Mouse (Mus musculus): ENCODE measurements around the gene Nostrin. TPM values are rescaled to one million over a fixed set of nuclear protein-coding genes. Genes with fewer than 3 reads are reported as not detected.

Gene Nostrin
- total and polyA plus RNA-seq, 3 experiments = 0.24 to 2.5 (median 0.29) TPM

GRCm38 (mm10) chr2:69097526-69097925 lies 38.1 kb upstream of the Nostrin start:
- Histone ChIP-seq H3K9ac (ENCODE audit: insufficient read depth, low read depth) (no peak overlapping the region), H3K9me3 (replicated peaks; ENCODE audit: low read length) (no peaks in the 10 kb centered on the region), H3K27ac (ENCODE audit: insufficient read depth, low read depth) (no peak overlapping the region), H3K4me3 (replicated peaks in 1 of 3; ENCODE audit: low read depth in 2 of 3, low read length in 2 of 3, poor library complexity in 1 of 3) (no peak overlapping the region), H3K79me2 (replicated peaks; ENCODE audit: control insufficient read depth, extremely low read depth, insufficient read depth, poor library complexity, severe bottlenecking) (no peaks in the 10 kb centered on the region), H3K36me3 (replicated peaks in 1 of 2; ENCODE audit: control insufficient read depth in 1 of 2, insufficient read depth in 1 of 2, low read length in 1 of 2) (no peaks in the 10 kb centered on the region), H3K4me1 (ENCODE audit: control insufficient read depth in 1 of 2, insufficient read depth in 2 of 2) (no peaks in the 10 kb centered on the region), H3K27me3 (replicated peaks) (no peaks in the 10 kb centered on the region), H3K4me2 (ENCODE audit: insufficient read depth, low read depth, poor library complexity, severe bottlenecking) (no peak overlapping the region)
- TF ChIP-seq ETS1 (conservative IDR thresholded peaks at IDR 0.05; ENCODE audit: low read depth, low read length) = no peak
- TF ChIP-seq TBP (conservative IDR thresholded peaks at IDR 0.05; ENCODE audit: low read depth, low read length) = no peak
- no peak for TF ChIP-seq NRF1 (IDR thresholded peaks at IDR 0.05; ENCODE audit: low read depth, low read length)
- no peak for TF ChIP-seq PAX5 (IDR thresholded peaks at IDR 0.05; ENCODE audit: low read length)
- TF ChIP-seq TCF12 (IDR thresholded peaks at IDR 0.05; ENCODE audit: low read depth, low read length) = no peak
- TF ChIP-seq ZMIZ1 (IDR thresholded peaks at IDR 0.05; ENCODE audit: low read depth, low read length) = no peak
- TF ChIP-seq RAD21 (IDR thresholded peaks at IDR 0.05; ENCODE audit: low read depth, low read length) = no peak
- no peak for TF ChIP-seq SMC3 (IDR thresholded peaks at IDR 0.05; ENCODE audit: low read depth, low read length)
- TF ChIP-seq JUN (IDR thresholded peaks at IDR 0.05; ENCODE audit: insufficient read depth, low read depth, low read length) = no peak
- no peak for TF ChIP-seq JUND (conservative IDR thresholded peaks at IDR 0.05; ENCODE audit: low read depth, low read length)
- TF ChIP-seq MAX (IDR thresholded peaks at IDR 0.05; ENCODE audit: low read length) = no peak
- no peak for TF ChIP-seq NELFE (IDR thresholded peaks at IDR 0.05; ENCODE audit: low read depth, low read length)
- no peak for TF ChIP-seq HCFC1 (IDR thresholded peaks at IDR 0.05; ENCODE audit: low read depth, low read length)
- dilution Hi-C loops (cut with MboI; ENCODE audit: extremely low pct_ligation_motif_present, extremely low pct_unique_long_range_greater_than_20kb, low sequenced_read_pairs) (no loop called here), in situ Hi-C loops (cut with MboI; ENCODE audit: low pct_ligation_motif_present, low pct_unique_long_range_greater_than_20kb, low sequenced_read_pairs) (no loop called here)
- DNase-seq (ENCODE audit: extremely low read depth) = no peak

- dilution Hi-C loops (cut with MboI; ENCODE audit: extremely low pct_ligation_motif_present, extremely low pct_unique_long_range_greater_than_20kb, low sequenced_read_pairs) = no loop called here
- no peak overlapping the region for H3K4me3 ChIP-seq (replicated peaks in 1 of 3; ENCODE audit: low read depth in 2 of 3, low read length in 2 of 3, poor library complexity in 1 of 3)
Observed at GRCm38 (mm10) chr2:69098701-69099100, 36.9 kb upstream of the Nostrin start.

More at GRCm38 (mm10) chr2:69098701-69099100, 36.9 kb upstream of the Nostrin start:
- Histone ChIP-seq H3K9ac (ENCODE audit: insufficient read depth, low read depth) (no peak overlapping the region), H3K79me2 (replicated peaks; ENCODE audit: control insufficient read depth, extremely low read depth, insufficient read depth, poor library complexity, severe bottlenecking) (no peaks in the 10 kb centered on the region), H3K27ac (ENCODE audit: insufficient read depth, low read depth) (no peak overlapping the region), H3K36me3 (replicated peaks in 1 of 2; ENCODE audit: control insufficient read depth in 1 of 2, insufficient read depth in 1 of 2, low read length in 1 of 2) (no peaks in the 10 kb centered on the region), H3K27me3 (replicated peaks) (no peaks in the 10 kb centered on the region), H3K9me3 (replicated peaks; ENCODE audit: low read length) (no peaks in the 10 kb centered on the region), H3K4me2 (ENCODE audit: insufficient read depth, low read depth, poor library complexity, severe bottlenecking) (no peak overlapping the region), H3K4me1 (ENCODE audit: control insufficient read depth in 1 of 2, insufficient read depth in 2 of 2) (no peaks in the 10 kb centered on the region)
- in situ Hi-C loops (cut with MboI; ENCODE audit: low pct_ligation_motif_present, low pct_unique_long_range_greater_than_20kb, low sequenced_read_pairs) = no loop called here
- TF ChIP-seq ZKSCAN1 (IDR thresholded peaks at IDR 0.05; ENCODE audit: borderline replicate concordance, low read depth, low read length) (no peak), TBP (conservative IDR thresholded peaks at IDR 0.05; ENCODE audit: low read depth, low read length) (no peak), SMC3 (IDR thresholded peaks at IDR 0.05; ENCODE audit: low read depth, low read length) (no peak), POLR2AphosphoS2 (IDR thresholded peaks at IDR 0.05; ENCODE audit: low read depth, low read length) (no peak), CHD1 (IDR thresholded peaks at IDR 0.05; ENCODE audit: low read depth, low read length) (no peak), MAFK (IDR thresholded peaks at IDR 0.05; ENCODE audit: insufficient replicate concordance, low read length) (no peak), ELF1 (IDR thresholded peaks at IDR 0.05; ENCODE audit: low read depth, low read length) (no peak), PAX5 (IDR thresholded peaks at IDR 0.05; ENCODE audit: low read length) (no peak), NRF1 (IDR thresholded peaks at IDR 0.05; ENCODE audit: low read depth, low read length) (no peak), RCOR1 (conservative IDR thresholded peaks at IDR 0.05; ENCODE audit: low read depth, low read length) (no peak), CHD2 (IDR thresholded peaks at IDR 0.05; ENCODE audit: low read length) (no peak), JUN (IDR thresholded peaks at IDR 0.05; ENCODE audit: insufficient read depth, low read depth, low read length) (no peak), JUND (conservative IDR thresholded peaks at IDR 0.05; ENCODE audit: low read depth, low read length) (no peak), ZC3H11A (IDR thresholded peaks at IDR 0.05; ENCODE audit: low read depth, low read length) (no peak), IRF4 (IDR thresholded peaks at IDR 0.05; ENCODE audit: low read depth, low read length) (no peak), UBTF (IDR thresholded peaks at IDR 0.05; ENCODE audit: low read depth, low read length) (no peak)
- DNase-seq (ENCODE audit: extremely low read depth) = no peak

Measured in CH12.LX (cell line).